Mouse (Mus musculus): ENCODE results near the gene Adamtsl1.

DNA sequence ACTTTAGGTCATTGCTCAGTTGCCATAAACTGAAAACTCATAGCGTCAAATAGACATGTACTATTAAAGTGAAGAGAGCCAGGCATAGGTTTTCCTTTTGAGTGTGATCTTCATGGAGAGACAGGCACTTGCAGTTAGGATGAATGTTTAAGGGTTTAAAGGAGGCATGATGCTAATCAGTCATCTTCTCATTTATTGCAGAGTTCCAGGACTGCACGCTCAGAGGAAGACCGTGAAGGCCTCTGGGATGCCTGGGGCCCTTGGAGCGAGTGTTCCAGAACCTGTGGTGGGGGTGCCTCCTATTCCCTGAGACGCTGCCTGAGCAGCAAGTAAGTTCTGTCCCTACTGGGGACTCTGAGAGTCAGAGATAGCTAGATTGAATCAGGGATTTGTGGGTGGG lies 573.5 kb downstream of the Adamtsl1 start:
- TF ChIP-seq POLR2A (IDR thresholded peaks at IDR 0.05; ENCODE audit: borderline replicate concordance, control insufficient read depth, low read depth, low read length), result no peak
- no peak for TF ChIP-seq CTCF (IDR thresholded peaks at IDR 0.05; ENCODE audit: control insufficient read depth, insufficient read depth, low read length)

All from bone marrow, adult 2 months (tissue).